Mouse (Mus musculus): ENCODE results near the gene Cwc15. TPM values are rescaled to one million over a fixed set of nuclear protein-coding genes. Genes with fewer than 3 reads are reported as not detected.
"Not testable (repeated sequence)": the region's sequence is repeated elsewhere in the genome, so short reads cannot be mapped to it uniquely, and the experiment has no call there.

Gene Cwc15
- 14.6 and 20.0 TPM in 2 replicates for polyA plus RNA-seq (2012; rRNA removed)

DNA sequence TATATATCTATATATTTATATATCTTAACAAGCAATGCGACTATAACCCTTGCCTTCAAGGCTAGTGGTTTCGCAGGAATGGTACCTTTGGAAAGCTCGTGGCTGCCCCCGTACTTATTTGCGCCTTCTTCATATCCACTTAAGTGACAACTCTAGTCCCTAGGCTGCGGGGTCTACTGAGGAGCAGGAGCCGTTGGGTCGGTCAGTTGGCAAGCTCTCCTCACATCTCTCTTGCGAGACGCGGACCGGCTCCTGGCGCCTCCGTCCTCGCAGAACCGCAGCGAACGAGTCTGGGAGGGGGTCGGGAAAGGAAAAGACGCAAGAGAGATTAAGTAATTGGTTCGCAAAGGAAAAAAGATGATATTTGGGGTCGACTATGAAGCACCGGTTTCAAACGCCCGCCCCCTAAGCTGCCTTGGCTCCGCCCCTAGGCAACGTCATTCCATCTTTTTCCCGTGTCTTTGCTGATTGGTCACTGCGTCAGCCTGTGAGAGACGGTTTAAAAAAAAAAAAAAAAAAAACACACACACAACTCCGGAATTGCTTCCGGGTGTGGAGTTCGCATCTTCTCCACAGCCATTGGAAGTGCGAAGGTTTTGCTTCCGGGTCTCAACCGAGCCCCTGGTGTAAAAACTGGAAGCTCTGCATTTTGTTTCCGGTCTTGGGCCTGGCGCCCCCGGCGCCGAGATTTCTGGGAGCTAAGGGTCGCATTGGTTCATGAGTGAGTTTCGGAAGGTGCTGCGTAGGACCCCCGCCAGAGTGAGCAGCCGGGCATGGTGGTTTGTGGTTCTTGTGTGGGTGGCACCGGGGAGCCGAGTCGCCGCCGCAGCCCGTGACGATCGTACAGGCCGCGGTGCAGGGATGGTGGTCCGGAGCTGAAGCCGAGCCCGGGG is at the start of gene Cwc15, which contains the start of gene Kdm4d:
Gene Cwc15 (plus strand): TSS at position 595 of the 893 bp plus-strand sequence.
Gene Kdm4d (minus strand): TSS at position 460 of the 893 bp plus-strand sequence.
- Histone ChIP-seq H3K4me1 (ENCODE audit: control insufficient read depth, insufficient read depth, low read length) (no peaks in the 10 kb centered on the region), H3K36me3 (ENCODE audit: control insufficient read depth, insufficient read depth, low read length) (peaks cover 1% of the 10 kb centered on the region; the same call in 1 of the 2 replicates), H3K27ac (ENCODE audit: insufficient read depth, low read depth, low read length) (peak within 1 kb of the TSS; percentile 8; the same call in 1 of the 2 replicates), H3K27me3 (replicated peaks; ENCODE audit: control insufficient read depth, insufficient read depth, low read length) (no peaks in the 10 kb centered on the region), H3K4me3 (ENCODE audit: insufficient read depth, low read depth, low read length) (peak within 1 kb of the TSS; percentile 99)
- peak; percentile 98 for DNase-seq
- no peak for TF ChIP-seq CTCF (conservative IDR thresholded peaks at IDR 0.05; ENCODE audit: insufficient read depth, insufficient read length, low read depth, low read length)
- no peak for TF ChIP-seq POLR2A (IDR thresholded peaks at IDR 0.05; ENCODE audit: low read depth, low read length)
- WGBS, result under 1% methylated on average over 59 of the region's 59 CpGs

DNA sequence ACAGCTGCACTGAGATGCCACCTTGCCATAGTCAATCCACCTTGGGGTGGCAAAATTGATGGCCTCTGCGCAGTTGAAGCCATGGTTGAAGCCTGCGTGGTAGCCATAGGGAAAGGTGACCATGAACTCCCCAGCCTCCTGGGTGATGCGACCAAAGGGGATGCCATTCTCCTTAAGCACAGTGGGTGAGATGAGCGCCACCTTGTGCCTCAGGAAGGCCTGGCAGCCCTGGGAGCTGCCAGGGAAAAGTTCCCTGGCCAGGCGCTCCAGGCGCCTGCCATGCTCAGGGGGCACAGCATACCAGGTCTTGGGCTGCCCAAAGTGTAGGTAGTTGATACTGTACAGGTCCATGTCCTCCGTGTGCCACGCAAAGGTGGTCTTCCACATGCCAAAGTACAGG is 49.3 kb upstream of the Cwc15 start:
- H3K27ac ChIP-seq (ENCODE audit: insufficient read depth, low read depth, low read length); H3K4me3 ChIP-seq (ENCODE audit: insufficient read depth, low read depth, low read length); H3K4me1 ChIP-seq (ENCODE audit: control insufficient read depth, insufficient read depth, low read length); DNase-seq; H3K27me3 ChIP-seq (replicated peaks; ENCODE audit: control insufficient read depth, insufficient read depth, low read length); H3K36me3 ChIP-seq (ENCODE audit: control insufficient read depth, insufficient read depth, low read length): not testable (repeated sequence)
- peak; percentile 11; the same call in 1 of the 2 replicates for TF ChIP-seq CTCF (conservative IDR thresholded peaks at IDR 0.05; ENCODE audit: insufficient read depth, insufficient read length, low read depth, low read length)
- 67% methylated on average over 8 of the region's 8 CpGs for WGBS

DNA sequence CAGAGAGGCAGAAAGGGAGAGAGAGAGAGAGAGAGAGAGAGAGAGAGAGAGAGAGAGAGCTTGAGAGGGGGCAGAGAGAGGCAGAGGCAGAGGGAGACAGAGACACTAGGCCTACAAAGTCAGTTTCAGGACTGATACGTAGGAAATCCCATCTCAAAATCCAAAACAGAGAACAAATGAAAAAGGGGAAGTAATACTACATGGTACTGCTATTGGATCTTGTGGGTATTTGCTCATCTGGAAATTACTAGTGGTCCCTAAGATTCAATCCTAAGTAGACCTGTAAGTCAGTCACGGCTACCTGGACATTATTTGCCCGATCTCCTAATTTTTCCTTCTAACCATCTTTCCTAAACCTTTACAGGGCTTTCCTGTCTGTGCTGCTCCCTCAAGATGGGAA is 44.1 kb upstream of the Cwc15 start:
- no peak for TF ChIP-seq POLR2A (IDR thresholded peaks at IDR 0.05; ENCODE audit: low read depth, low read length)
- no peak for TF ChIP-seq CTCF (conservative IDR thresholded peaks at IDR 0.05; ENCODE audit: insufficient read depth, insufficient read length, low read depth, low read length)
- H3K4me3 ChIP-seq (ENCODE audit: insufficient read depth, low read depth, low read length), result no peak overlapping the region
- no peaks in the 10 kb centered on the region for H3K36me3 ChIP-seq (ENCODE audit: control insufficient read depth, insufficient read depth, low read length)
- 92% methylated on average over 3 of the region's 3 CpGs for WGBS
- DNase-seq, result no peak
- no peak overlapping the region for H3K27ac ChIP-seq (ENCODE audit: insufficient read depth, low read depth, low read length)
- H3K4me1 ChIP-seq (ENCODE audit: control insufficient read depth, insufficient read depth, low read length), result no peaks in the 10 kb centered on the region
- no peaks in the 10 kb centered on the region for H3K27me3 ChIP-seq (replicated peaks; ENCODE audit: control insufficient read depth, insufficient read depth, low read length)

DNA sequence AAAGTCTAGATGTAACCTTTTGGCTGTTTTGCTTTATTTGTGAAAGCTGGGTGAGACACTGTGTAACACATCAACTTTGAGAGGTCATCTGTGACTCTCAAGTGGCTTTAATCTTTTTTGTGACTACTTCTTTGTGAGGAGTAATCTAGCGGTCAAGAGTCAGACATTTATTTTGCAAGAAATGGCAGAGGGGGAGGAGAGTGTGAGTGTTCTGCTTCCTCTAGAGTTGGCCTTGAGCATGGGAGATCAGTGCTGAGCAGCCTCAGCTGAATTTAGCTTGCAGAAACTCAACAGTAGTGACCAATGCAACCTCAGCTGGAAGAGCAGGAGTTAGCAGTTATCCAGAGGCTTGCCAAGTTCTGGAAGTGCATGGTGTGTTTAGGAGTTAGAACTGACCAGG is 37.9 kb upstream of the Cwc15 start:
- H3K27me3 ChIP-seq (replicated peaks; ENCODE audit: control insufficient read depth, insufficient read depth, low read length); H3K4me3 ChIP-seq (ENCODE audit: insufficient read depth, low read depth, low read length); DNase-seq; H3K27ac ChIP-seq (ENCODE audit: insufficient read depth, low read depth, low read length); H3K4me1 ChIP-seq (ENCODE audit: control insufficient read depth, insufficient read depth, low read length); H3K36me3 ChIP-seq (ENCODE audit: control insufficient read depth, insufficient read depth, low read length): not testable (repeated sequence)
- 80% methylated on average over 1 of the region's 1 CpGs for WGBS

DNA sequence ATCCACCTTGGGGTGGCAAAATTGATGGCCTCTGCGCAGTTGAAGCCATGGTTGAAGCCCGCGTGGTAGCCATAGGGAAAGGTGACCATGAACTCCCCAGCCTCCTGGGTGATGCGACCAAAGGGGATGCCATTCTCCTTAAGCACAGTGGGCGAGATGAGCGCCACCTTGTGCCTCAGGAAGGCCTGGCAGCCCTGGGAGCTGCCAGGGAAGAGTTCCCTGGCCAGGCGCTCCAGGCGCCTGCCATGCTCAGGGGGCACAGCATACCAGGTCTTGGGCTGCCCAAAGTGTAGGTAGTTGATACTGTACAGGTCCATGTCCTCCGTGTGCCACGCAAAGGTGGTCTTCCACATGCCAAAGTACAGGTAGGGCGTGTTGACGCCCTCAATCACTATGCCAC is 36.7 kb upstream of the Cwc15 start:
- not testable (repeated sequence) for H3K4me3 ChIP-seq (ENCODE audit: insufficient read depth, low read depth, low read length); DNase-seq; H3K36me3 ChIP-seq (ENCODE audit: control insufficient read depth, insufficient read depth, low read length); H3K27me3 ChIP-seq (replicated peaks; ENCODE audit: control insufficient read depth, insufficient read depth, low read length); H3K27ac ChIP-seq (ENCODE audit: insufficient read depth, low read depth, low read length); H3K4me1 ChIP-seq (ENCODE audit: control insufficient read depth, insufficient read depth, low read length)
- 76% methylated on average over 12 of the region's 12 CpGs for WGBS

DNA sequence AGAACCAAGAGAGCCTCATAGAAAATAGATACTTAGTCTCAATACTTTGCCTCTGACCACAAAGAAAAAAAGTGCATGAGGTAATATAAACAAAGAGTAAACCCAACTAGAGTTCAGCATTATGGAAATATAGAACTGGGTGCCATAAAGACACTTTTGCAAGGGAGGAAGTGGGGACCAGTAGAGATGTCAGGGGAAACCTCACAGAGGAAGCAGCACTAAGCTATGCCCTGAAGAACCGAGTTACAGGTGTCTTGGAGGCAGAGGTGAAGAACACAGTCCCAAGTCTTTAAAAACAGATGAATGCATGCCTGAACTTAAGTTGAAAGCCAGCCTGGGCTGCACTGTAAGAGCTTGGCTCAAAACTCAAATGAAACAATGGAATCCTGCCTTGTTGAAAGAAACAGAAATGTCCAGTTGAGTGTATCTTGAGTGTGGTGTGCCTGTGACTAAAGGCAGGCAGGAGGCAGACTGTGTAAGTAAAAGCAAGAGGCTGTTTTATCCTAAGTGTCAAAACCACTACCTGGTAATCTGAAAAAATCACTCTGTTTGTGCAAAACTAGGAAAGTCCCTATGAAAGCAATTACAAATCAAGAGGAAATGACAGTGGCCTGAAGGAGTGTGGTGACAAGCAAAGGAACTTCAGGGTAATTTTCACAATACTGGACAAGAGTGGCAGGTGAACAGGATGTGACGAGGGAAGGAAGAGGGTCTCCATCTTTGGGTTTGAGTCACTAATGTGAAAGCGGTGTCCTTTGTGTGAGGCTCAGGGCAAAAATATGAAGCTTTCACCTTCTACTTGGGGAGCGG is 1.3 kb upstream of the Cwc15 start:
- no peaks in the 10 kb centered on the region for H3K4me1 ChIP-seq (ENCODE audit: control insufficient read depth, insufficient read depth, low read length)
- WGBS, result 84% methylated on average over 4 of the region's 4 CpGs
- H3K27me3 ChIP-seq (replicated peaks; ENCODE audit: control insufficient read depth, insufficient read depth, low read length), result no peaks in the 10 kb centered on the region
- no peak overlapping the region for H3K27ac ChIP-seq (ENCODE audit: insufficient read depth, low read depth, low read length)
- TF ChIP-seq CTCF (conservative IDR thresholded peaks at IDR 0.05; ENCODE audit: insufficient read depth, insufficient read length, low read depth, low read length), result no peak
- no peak for TF ChIP-seq POLR2A (IDR thresholded peaks at IDR 0.05; ENCODE audit: low read depth, low read length)
- H3K36me3 ChIP-seq (ENCODE audit: control insufficient read depth, insufficient read depth, low read length), result no peaks in the 10 kb centered on the region; the same call in 1 of the 2 replicates
- no peak overlapping the region for H3K4me3 ChIP-seq (ENCODE audit: insufficient read depth, low read depth, low read length)
- no peak for DNase-seq

DNA sequence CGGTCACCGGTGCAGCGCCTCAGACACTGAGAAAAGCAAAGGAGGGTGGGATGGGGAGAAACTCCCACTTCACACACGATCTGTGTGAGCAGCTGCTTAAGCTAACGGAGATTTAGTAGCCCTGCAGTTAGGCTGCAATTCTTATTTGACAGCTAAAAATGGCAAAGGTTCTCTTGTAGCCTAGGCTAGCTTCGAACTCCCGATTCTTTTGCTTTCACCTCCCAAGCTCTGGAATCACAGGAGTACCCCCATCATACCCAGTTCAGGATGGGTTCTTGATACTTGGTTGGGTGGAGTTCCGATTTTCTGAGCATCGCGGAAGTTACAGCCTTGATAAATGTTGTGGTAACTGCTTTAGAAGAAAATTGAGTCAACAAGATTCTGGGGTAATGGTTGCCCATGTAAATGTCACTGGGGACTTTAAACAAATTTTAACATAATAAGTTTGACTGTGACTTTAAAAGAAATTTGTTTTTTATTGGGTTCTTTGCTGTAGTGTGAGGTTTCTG is 553 bp downstream of the Cwc15 start:
- H3K27ac ChIP-seq (ENCODE audit: insufficient read depth, low read depth, low read length), result peak overlapping the region; percentile 8; the same call in 1 of the 2 replicates
- no peaks in the 10 kb centered on the region for H3K4me1 ChIP-seq (ENCODE audit: control insufficient read depth, insufficient read depth, low read length)
- peak overlapping the region; percentile 99 for H3K4me3 ChIP-seq (ENCODE audit: insufficient read depth, low read depth, low read length)
- WGBS, result 2% methylated on average over 10 of the region's 10 CpGs
- DNase-seq, result no peak
- H3K36me3 ChIP-seq (ENCODE audit: control insufficient read depth, insufficient read depth, low read length), result peaks cover 4% of the 10 kb centered on the region; the same call in 1 of the 2 replicates
- TF ChIP-seq CTCF (conservative IDR thresholded peaks at IDR 0.05; ENCODE audit: insufficient read depth, insufficient read length, low read depth, low read length), result no peak
- TF ChIP-seq POLR2A (IDR thresholded peaks at IDR 0.05; ENCODE audit: low read depth, low read length), result no peak
- H3K27me3 ChIP-seq (replicated peaks; ENCODE audit: control insufficient read depth, insufficient read depth, low read length), result no peaks in the 10 kb centered on the region

Measured in kidney, adult 2 months (tissue).